Mouse (Mus musculus) frontal cortex, postnatal 14 days (tissue): ENCODE measurements around the gene Rhbdd2.

Experiments
- DNase-seq, 2 experiments: peaks; one replicate each; pipeline ENCODE4 v3.0.0; 2022; ENCODE audit warnings: low spot score in 2 of 2

Rhbdd2 gene

DNA sequence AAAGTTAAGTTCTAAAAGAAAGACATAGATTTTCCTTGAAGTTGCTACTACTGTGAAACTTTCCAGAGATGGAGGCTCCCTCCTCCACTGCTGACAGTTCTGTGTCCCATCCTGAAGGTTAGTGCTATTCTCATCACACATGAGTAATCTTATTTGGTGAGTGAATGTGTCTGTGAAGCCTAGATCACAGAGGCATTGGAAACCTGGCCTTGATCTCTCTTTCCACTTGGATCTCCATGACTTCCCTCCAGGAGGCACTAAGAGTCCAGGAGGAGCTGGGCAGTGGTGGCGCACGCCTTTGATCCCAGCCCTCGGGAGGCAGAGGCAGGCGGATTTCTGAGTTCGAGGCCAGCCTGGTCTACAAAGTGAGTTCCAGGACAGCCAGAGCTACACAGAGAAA lies 49.6 kb downstream of the Rhbdd2 start:
- no peak for DNase-seq

DNA sequence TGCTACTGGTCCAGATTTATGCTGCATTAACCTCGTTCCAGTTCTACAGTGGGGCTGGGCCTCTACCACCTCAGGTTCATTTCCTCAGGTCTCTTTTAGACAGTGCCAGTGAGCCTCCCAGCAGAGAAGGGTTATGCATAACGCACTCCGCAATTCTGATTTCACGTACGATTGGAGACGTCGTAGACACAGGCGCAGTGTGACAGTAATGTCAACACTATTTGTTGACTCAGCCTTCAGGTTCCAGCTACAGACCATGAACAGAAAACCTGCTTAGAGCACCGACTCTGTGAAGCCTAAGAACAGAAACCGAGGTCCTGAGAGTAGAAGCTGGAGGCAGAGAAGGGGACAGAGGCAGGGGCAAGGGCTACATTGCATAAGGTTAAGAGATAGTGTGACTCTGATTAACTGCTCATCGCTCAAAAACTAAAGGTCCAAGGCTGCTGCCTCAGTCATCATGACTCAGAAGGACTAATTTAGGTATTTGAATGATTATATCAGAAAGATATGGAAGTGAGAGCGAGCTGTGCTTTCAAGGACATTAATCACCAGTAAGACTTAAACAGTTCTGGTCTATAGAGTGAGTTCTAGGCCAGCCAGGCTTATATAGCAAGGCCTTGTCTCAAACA lies 50.6 kb downstream of the Rhbdd2 start:
- no peak for DNase-seq

DNA sequence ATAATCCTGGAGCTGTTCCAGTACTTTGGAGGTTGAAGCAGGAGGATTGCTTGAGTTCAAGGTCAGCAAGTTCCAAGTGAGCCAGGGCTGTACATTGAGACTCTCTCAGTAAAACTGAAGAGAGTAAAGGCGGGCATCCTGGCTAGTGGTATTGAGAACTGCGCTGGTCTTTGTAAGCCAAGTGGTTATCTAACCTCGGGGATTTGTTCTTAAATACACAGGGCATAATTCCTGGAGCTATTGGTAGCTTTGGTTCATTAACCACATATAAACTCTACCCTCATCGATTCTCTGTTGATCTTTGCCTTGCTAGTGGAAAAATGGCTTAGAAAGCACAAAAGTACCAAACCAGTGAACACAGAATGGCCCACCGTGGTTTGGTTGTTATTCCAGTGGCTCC lies 58.0 kb downstream of the Rhbdd2 start:
- DNase-seq, result no peak

DNA sequence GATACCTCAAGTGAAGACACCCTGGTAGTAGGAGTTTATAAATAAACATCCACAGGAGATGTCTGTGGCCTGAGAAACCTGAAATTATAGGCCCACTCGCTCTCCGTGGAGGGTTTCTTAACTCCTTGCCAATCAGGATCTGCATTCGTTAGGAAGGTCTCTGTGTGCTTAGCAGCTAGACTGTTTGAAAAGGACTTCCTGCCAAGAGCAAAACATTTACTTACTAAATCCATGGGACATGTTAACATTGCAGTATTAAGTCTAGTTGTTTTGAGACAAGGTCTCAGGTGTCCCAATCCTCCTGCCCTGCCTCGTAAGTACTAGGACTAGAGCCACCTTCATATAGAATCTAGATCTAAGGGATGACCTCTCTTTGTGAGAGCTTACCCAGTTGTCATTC lies 58.8 kb downstream of the Rhbdd2 start:
- no peak for DNase-seq

DNA sequence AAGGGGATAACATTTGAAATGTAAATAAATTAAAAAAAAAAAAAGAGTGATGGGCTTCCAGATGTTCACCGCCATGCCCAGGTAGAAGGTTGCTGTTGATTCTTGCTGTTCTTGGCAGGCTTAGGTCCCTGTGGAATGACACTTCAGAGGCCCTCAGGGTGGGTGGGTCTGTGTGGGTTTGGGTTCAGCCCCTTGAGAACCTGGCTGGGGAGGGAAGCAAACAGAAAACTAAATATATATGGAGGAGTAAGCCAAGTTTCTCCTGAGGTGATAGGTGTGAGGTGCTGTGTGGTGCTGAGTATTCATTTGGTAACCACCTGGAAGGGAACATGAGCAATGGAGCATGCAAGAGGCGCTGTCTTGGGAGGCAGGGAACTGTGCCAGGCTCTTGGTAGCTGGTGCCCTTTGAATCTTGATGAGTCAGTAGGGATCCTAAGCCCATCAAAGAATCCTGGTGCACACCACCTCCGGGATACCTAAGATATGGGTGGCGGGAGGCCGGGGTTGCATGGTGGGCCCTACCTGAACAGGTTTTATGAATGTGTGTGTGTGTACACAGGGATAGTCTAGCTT lies 60.9 kb downstream of the Rhbdd2 start:
- DNase-seq, result no peak

DNA sequence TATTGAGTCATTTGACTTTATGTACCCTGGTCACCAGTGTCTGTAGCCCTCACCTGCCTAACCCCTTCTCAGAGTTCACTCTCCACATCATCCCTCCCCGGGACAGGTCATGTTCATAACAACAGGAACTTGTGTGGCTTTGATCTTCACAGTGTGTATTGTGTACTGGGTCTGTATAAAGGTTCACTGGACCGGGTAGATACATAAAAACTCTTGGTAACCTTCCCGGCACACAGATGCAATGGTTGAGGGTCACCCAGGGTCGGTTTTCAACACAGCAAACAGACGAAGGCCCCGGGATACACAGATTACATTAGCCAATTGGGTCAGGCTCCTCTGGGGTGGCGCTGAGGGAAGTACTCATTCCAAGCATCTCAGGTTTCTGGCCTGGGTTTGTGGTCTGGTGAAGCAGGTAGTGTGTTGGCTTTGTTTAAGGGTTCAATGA lies 62.9 kb downstream of the Rhbdd2 start:
- no peak for DNase-seq
